Mouse (Mus musculus): ENCODE data around the gene BC067074.

GRCm38 (mm10) chr13:113423825-113424224 is 130.9 kb downstream of the BC067074 start:
- no peak for TF ChIP-seq CHD2 (IDR thresholded peaks at IDR 0.05; ENCODE audit: low read length)
- no peak for TF ChIP-seq MAZ (IDR thresholded peaks at IDR 0.05; ENCODE audit: low read depth, low read length)
- TF ChIP-seq MEF2A (IDR thresholded peaks at IDR 0.05; ENCODE audit: extremely low read depth, insufficient replicate concordance, low read depth, low read length, poor library complexity, severe bottlenecking) = no peak
- TF ChIP-seq ZC3H11A (IDR thresholded peaks at IDR 0.05; ENCODE audit: low read depth, low read length) = no peak
- no peak for TF ChIP-seq GATA1 (IDR thresholded peaks at IDR 0.05; ENCODE audit: low read depth, low read length)
- TF ChIP-seq SMC3 (IDR thresholded peaks at IDR 0.05; ENCODE audit: low read depth, low read length) = no peak
- no peak for TF ChIP-seq CTCF (IDR thresholded peaks at IDR 0.05 in 2 of 3, conservative IDR thresholded peaks at IDR 0.05 in 1 of 3; ENCODE audit: control insufficient read depth in 1 of 3, insufficient read depth in 1 of 3, low read depth in 2 of 3, low read length in 3 of 3, poor library complexity in 1 of 3, severe bottlenecking in 1 of 3)
